Mouse (Mus musculus) cerebellum, adult 2 months (tissue): ENCODE measurements around the gene 4921507P07Rik.

Experiments used
- CTCF ChIP-seq: fragments of 200-500 bp; IDR thresholded peaks from 2 replicates; pipeline ENCODE4 v1.5.1; 2011; ENCODE audit warnings: low read depth, mild to moderate bottlenecking, control low read depth, low read length, moderate library complexity, borderline replicate concordance; ENCODE audit not compliant: insufficient read depth
- POLR2A ChIP-seq: fragments of 200-500 bp; IDR thresholded peaks from 2 replicates; pipeline ENCODE4 v1.6.1; 2011; ENCODE audit warnings: low read length, control low read depth, borderline replicate concordance; ENCODE audit not compliant: insufficient read depth

DNA sequence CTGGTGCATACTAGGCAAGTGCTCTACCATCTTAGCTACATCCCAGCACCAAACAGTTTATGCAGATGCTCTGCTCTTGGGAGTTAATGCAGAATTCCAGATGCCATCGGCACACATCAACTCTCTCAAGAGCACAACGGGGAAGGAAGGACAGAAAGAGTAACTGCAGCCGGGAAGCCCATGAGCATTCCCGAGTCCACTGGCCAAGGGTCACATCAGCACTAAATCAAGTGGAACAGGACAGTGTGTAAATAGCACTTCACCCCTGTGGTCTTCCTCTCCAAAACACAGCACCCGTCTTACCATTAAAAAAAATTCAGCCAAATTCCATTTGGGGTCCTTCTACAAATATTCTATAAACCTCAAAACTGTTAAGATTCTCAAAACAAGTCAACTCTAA, 10.1 kb downstream of the 4921507P07Rik start:
- TF ChIP-seq CTCF (no peak), POLR2A (no peak)
